Mouse (Mus musculus): ENCODE measurements at regions not wholly inside any gene's neighbourhood (a gene's known extent, or its start where the extent isn't known, plus 50 kb on each side); places are given as distances from the start of the nearest gene placed in this dataset.

DNA sequence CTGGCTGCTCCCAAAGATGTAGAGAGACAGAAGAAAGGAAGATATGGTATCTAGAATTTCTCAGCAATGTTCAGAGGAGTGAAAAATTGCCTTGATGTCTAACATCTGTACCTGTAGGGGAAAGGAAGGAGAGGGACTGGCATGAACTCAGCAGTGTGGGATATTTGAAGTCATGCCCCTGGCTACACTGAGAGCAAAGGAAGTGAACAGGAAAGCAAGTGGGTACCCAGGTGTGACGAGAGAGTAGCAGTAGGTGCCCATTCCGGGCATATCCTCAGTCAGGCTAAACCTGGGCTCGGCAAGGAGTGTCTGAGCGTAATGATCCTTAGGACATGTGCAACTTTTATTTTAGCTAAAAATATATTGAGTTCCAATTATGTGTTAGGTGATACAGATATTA, 203.4 kb upstream of the Satb1 start:
- no peak for DNase-seq

DNA sequence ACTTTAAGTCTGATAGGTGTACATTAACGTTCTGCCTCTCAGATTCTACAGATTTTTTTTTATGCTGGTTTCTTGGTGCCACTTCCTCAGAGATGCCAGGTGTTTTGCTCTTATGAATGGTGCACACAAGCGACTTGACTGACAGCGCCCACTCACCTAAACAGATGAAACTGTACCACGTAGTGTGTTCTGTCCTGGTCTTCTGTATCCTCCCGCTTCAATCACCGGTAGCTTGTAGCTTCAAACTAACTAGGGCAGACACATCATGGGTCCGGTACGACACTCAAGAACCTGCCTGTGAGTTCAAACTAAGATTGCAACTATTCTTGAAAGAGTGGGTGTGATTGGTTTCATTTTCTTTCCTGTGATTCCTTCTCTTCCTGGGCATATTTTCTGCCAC, 198.0 kb upstream of the Satb1 start:
- no peak for DNase-seq

DNA sequence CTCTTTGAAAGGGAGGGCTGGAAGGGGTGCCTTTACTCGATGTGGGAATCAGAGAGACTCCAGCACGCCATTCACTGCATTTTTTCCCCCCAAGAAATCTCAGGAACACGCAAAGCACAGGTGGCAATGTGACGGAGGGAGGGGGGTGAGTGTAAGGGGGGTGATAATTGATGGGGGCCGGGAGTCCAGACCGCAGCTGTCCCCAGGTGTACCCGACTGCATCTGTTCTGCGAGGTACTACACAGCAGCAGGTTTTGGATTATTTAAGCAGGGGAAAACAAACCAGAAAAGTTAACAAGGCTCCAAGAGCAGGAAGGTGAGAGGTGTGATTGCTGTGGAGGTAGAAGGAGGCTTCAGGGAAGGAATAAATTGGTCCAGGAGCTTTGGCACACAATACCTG, 153.8 kb upstream of the Satb1 start:
- no peak for DNase-seq

DNA sequence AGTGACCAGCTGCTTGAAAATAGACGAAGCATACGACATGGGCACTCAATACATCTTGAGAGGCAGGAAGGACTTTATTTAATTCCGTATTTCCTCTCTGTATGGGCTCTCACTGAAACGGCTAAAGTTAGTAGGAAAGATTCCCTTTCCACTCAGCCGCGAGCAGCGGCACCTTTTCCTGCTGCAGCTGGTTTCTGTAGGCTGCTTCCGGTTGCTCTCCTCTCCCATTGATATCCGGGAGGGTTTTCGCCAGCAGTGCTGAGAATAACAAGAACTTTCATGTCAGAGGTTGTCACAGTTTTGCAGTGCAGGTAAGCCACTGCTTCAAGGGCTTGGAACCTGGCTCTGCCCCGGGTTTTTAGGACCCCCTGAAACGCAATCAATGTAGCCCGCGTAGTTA, 153.1 kb upstream of the Satb1 start:
- no peak for DNase-seq

DNA sequence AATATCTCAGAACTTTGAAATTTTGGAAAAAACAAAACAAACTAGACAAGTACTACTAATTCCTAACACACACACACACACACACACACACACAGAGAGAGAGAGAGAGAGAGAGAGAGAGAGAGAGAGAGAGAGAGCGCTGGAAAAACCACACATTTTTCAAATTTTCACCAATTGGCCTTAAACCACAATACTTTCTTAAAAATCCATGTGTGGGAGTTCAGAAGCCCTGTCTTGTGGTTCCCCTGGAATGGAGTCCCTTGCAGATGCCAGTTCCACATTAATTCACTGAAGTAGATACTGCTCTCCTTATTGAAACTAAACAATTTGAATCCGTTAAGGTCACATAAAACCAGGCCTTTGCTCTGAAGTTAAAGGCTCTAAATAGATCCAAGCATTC, 146.0 kb upstream of the Satb1 start:
- no peak for DNase-seq

DNA sequence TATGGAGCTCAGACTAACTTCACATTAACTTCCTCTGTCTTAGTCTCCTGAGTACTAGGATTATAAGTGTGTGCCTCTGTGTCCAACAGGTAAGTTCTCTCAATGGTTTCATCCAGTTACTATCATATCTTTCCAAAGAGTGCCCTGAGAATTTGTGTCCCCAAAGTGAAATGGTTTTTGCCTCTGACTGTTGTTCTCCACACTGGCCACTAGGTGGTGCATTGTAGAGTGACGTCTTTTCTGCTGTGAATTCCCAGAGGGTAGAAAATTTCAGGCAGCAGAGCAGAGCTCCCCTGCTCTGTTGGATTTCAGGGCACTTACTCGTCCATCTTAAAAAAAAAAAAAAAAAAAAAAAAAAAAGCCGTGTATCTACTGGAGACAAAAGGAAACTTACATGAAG, 138.4 kb upstream of the Satb1 start:
- DNase-seq: no peak

DNA sequence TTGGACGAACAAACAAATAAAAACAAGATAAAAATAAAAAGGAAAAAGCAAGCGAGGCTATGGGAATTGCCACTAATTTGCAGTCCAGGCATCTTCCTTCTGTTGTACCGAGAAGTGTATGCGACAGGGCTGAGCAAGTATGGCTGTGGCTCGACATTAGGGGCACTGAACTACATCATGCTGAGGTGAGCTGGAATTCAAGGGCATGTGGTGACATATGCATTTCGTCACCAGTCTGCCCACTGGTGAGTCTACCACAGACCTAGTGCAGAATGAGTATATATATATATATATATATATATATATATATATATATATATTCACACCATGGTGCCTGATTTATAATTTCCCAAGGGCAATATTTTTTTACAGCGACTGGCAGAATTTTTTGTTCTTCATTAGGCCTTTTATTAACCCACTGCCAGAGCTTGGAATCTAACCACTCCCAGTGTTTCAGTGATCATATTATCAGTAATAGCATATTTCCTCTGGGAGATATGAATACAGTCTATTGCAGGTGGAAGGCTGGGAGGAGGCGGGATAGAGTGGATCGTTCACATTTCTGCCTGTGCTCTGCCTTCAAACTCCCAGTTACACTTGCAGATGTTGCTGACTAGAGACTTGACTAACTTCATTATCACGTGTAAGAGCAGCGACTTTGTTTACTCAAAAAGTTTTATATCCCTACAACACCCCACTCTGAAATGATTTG, 133.6 kb upstream of the Satb1 start:
- no peak for DNase-seq

DNA sequence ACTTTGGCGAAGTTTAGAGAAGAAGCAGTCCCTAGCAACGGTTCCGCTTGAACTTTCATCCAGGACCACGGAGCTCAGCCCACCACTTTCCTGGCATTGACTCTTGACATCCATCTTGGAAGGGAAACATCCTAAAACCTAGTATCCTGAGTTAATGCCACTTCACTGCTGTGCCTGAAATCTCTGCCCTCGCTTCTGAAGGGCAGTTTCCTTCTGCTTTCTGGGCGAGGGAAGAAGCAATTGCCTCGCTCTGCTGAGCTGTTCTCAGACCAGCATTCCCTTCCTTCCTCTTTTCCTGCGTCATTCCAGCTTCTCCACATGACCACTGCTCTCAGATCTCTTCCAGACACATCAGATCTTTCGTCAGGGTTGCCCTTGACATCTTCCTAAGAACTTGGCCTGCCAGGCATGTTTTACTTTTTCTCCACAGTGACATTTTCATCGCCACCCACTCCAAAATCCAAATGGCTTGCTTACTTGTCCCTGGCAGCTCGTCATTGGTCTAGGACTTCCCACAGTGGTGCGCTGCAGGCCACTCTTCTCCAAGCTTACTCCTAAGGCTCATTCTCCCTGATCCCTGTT, 129.5 kb upstream of the Satb1 start:
- peak; percentile 14 to 15 for DNase-seq

DNA sequence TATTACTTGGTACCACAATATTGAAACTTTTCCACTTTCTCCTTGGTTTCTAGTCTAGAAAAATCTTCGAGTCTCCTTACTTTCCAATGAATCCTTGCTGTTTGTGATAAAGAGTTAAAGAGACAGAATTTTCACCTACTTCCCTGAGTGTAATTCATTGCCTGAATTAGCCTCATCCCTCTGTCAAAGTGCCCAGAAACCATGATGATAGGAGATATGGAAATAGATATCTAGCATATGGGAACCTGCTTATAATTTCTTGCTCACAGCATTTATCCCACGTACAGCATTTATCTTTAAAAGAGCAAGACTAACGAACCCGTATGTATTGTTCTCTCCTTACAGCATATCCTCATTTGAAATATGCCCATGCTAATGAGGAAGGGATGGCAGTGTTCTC, 128.2 kb upstream of the Satb1 start:
- no peak for DNase-seq

DNA sequence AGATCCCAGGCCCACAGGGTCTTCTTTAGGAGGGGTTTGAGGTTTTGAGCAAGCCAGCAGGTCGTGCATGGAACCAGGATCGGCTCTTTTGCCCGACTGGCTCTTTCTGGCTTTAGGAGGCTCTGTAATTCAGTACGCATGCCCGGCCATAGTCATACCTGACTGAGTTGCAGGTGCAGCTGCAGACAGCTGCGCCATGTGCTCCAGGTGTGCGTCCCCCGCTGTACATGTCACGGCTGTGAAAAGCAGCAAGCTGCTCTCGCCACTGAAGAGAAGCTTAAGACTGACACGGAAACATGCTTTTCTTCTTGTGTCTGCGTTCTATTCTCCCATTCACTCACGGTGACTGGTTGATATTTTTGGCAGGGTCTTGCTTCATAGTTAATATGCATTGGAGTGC, 123.2 kb upstream of the Satb1 start:
- no peak for DNase-seq

DNA sequence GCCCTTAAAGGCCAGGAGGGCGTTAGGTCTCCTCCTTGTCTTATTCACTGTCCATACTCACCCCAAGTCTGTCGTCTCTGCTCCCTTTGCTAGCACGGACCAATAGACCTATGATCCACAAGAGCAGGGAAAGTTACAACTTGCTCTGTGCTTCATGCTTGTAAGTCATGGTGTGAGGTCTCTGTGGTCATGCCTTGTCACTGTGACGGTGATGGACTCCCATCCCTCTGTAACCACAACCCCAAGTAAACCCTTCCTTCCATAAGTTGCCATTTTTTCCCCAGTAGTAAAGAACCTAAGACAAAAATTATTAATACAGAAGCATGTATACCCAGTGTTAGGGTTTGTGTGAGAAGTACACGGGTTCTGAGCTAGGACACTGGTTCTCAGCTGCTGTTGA, 104.6 kb upstream of the Satb1 start:
- DNase-seq: no peak

DNA sequence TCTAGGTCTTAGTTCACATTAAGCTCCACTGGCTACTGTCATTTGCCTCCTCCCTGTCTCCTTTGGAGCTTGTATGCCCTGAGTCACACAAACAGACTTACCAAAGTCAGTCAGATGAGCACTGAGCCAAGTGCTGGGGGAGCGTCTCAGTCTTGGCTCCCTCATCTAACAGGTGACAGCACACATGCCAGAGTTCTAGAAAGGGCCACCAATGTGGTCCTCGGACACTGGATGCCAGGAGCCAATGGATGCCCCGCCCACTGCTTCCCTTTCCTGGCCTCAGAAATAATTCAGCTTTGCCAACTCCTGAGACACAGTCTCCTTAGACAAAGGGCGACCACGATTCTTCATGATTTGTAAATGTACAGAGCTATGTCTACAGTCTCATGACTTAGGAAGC, 103.0 kb upstream of the Satb1 start:
- DNase-seq: no peak

DNA sequence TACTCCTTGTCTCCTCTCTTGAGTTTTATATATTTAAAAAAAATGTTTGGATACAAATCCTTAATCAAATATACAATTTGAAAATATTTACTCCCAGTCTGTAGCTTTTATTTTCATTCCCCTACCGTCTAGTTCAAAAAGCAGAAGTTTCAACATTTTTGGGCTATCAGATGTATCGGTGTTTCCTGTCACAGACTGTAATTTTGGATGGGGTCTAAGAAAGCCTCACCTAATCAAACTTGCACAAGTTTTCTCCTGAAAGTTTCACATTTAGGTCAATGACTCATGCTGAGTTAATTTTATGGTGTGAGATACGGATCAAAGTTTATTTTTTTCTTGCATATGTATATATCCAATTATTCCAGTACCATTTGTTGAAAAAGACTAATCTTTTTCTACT, 93.3 kb upstream of the Satb1 start:
- DNase-seq: no peak

DNA sequence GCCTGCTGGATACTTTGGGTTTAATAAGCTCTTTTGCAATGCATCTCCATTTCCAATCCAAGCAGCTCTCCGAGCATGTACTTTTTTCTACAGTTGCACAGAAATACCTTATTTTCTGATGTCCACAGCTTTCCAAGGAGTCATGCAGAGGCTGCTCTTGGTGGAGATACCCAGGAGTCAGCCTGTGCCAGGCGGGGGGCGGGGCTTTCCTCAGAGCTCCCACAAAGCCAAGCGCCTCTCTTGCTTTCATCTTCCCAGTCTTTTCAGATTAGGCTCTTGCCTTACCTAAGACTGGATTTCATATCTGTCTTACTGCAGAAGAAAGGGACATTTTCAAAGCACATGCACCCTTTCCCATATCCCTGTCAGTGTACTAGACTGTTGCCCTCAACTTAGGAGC, 73.9 kb upstream of the Satb1 start:
- DNase-seq: no peak

DNA sequence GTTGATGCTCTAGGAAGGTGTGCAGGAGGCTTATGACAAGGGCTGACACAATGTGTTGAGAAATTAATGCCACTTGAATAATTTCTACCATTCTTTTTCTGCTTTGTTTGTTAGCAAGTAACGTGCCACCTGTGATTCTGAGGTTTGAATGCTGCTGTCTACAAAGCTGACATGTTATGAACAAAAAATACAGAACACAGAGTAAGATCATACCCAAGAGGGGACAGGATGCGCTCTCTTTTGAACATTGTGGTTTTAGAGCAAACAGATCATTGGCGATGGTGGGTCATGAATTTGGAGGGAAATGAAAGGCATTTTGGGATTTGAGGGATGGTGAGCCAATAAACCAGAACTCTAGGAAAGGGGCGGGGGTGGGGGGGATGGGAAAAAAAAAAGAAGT, 73.3 kb upstream of the Satb1 start:
- no peak for DNase-seq

DNA sequence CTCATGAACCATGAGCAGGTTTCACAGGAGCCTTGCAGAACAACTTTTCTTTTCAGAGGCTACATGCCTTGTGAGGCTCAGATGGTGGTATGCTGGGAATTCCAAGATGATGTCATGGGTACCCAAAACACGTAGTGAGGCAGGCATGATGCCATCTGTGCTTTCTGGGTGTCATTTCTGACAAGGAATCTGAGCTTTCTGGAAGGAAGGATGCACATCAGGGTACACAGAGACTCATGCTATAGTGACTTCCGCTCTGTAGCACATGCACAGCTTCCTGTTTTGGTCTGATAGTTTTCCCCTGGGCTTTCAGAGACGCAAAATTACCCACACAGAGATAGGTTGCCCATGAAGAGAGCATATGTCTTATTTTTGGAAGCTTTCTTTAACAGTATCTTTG, 70.8 kb upstream of the Satb1 start:
- DNase-seq: no peak

DNA sequence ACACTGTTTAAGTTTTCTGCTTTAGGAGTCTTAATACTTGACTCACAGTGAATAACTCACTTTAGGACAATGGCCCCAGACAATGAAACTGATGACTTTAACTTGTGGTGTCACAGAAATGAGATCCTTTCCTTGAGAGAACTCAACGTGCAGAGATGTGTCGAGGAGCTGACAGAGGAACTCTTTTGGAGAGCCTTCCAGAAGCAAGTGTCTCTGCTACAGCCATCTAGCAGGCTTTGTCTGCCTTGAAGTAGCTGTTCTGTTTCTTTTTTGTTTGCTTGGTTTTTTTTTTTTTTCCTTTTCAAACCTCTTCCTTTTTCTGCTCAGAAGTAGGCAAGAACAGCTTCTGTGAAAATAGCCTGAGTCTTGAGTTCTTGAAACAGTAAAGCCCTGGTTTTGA, 66.3 kb upstream of the Satb1 start:
- no peak for DNase-seq

DNA sequence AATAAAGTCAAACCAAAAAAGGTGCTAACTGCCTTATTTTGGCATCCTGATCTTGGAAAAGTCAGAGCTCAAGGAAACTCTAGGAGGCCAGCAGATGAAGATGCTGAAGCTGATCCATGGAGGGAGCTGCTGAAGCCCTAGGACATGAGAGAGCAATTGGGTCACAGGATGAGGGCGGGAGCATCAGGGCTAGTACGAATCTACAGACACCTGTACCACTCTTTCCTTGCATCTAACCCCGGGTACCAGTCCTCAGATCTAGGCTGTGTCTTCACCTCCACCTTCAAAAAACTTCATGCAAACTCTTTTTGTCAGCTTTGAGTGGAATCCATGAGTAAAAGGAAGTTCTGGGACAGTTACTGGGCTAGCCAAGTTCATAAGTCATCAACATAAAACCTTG, 63.1 kb upstream of the Satb1 start:
- DNase-seq: no peak

DNA sequence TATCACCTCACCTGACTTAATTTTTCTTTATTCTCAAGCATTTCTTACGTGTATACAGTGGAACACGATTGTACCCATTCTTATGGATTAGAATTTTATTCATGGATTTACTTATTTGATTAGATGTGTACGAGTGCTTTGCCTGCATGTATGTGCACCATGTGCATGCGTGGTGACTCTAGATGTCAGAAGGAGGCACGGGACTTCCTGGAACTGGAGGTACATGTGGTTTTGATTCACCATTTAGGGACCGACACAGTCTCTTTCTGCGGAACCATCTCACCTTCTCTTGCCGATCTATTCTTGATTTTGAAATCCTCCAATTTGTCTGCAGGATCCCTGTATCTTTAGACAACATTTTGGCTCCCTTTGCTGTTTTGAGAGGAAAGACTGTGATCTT, 61.2 kb upstream of the Satb1 start:
- DNase-seq: no peak

DNA sequence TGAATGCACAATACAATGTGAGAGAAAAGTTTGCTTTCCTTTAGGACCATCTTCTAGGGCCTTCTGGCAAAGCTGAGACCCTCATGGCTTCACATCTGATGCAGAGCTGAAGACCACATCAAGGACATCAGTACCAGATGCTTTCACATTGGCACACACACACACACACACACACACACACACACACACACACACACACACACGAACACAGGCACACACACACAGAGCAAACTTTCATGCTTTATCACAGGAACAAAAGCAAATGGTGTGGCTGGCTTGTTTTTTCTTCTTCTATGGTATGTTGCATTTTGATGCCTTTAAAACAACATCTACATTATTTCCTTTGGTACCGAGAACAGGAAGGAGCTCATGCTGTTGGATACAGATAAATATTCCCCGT, 59.8 kb upstream of the Satb1 start:
- no peak for DNase-seq

DNA sequence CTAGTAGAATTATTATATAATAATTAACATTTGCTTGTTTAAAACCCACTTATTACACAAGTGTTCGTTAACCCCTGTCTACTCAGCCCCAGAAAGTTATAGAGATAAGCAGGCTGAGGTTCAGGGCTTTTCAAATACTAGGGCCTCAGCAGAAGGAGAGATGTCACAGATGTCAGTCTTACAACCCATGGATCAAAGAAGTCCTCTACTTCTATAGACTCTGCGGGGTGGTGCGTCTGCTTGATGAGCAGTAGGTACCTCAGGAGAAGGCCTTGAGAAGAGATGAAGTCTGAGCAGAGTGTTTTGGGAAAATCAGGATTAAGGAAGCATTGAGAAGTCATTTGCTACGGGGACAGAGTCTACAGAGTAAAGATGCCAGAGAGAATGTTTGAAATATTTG, 59.1 kb upstream of the Satb1 start:
- DNase-seq: no peak

Data from adrenal gland, postnatal 36 days (tissue).